Mouse (Mus musculus): ENCODE data around the gene F12.

DNA sequence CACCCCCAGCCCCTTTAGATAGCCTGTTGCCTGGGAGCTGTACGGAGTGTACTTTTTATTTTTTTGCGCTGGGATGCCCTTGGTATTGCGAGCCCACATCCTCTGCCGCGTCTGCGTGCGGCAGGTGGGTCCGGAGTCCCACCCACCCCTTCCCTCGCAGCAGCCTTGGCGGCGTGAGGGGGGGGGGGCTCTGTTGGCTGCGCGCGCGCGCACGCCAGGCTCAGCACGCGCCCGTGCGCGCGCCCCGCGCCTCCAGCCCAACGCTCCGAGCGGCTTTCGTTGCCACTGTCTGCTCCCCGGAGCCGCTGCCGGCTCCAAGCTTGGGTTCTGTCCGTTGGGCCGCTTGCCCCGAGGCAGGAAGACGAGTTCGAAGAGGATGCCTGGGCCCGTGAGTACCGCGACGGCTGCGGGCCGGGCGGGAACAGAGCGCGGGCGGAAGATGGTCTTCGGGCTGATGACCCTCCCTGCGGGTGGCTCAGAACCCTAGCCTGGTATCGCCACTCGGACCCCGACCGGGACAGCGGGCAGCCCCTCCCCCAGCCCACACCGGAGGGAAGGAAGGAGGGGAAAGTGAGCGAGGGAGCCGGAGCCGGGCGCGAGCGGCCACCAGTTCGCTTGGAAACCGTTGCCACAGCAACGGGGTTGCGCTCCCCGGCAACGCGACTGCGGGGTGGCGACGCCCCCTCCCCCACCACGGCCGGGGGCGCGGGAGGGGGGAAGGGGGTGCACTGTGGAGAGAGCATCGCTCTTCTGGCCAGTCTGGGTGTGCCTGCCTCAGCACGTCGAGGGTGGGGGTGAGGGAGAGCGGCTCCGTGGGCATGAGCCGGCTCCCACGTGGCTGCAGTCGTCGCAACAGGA is 37.7 kb upstream of the F12 start, which contains the start of gene Prr7:
- TF ChIP-seq CTCF (IDR thresholded peaks at IDR 0.05; ENCODE audit: control insufficient read depth, insufficient read depth, low read length) (no peak), POLR2A (IDR thresholded peaks at IDR 0.05; ENCODE audit: borderline replicate concordance, control insufficient read depth, low read depth, low read length) (no peak)

All from bone marrow, adult 2 months (tissue).